Mouse (Mus musculus): ENCODE measurements around the gene Zfp82.

GRCm38 (mm10) chr7:30089405-30089804, 16.7 kb upstream of the Zfp82 start:
- TF ChIP-seq CTCF (IDR thresholded peaks at IDR 0.05; ENCODE audit: low read depth): no peak
- TF ChIP-seq EP300 (IDR thresholded peaks at IDR 0.05; ENCODE audit: low read depth): no peak
